Mouse (Mus musculus) macrophage (primary cell): ENCODE results near the gene Mmel1. TPM values are rescaled to one million over a fixed set of nuclear protein-coding genes. Genes with fewer than 3 reads are reported as not detected.

ENCODE experiments used
- H3K27ac ChIP-seq: fragments of 350-480 bp; formaldehyde crosslinking; 2 replicates; pipeline ENCODE4 v1.9.0; 2021
- H3K36me3 ChIP-seq: fragments of 350-480 bp; formaldehyde crosslinking; 2 replicates; pipeline ENCODE4 v1.9.0; 2021; ENCODE audit errors: inconsistent target
- H3K4me3 ChIP-seq: fragments of 350-480 bp; formaldehyde crosslinking; 2 replicates; pipeline ENCODE4 v1.9.0; 2021; ENCODE audit errors: inconsistent target
- H3K79me2 ChIP-seq: fragments of 350-480 bp; formaldehyde crosslinking; 2 replicates; pipeline ENCODE4 v1.9.0; 2021; ENCODE audit errors: inconsistent target
- WGBS: methylation state at CpG from one replicate; pipeline ENCODE4 v1.1.7; 2026; ENCODE audit warnings: inconsistent platforms; ENCODE audit not compliant: missing documents; 5-methylcytosine and 5-hydroxymethylcytosine counted together
- polyA plus RNA-seq: library from polyadenylated mRNA; stranded (reverse); fragments of 250-400 nt; gene quantifications from 3 replicates; pipeline ENCODE4 v1.2.4, GENCODE M21; 2018; ENCODE audit warnings: inconsistent platforms
- total RNA-seq, 78 experiments: library from RNA; depleted of rRNA; stranded (reverse); fragments of 250-400 nt; gene quantifications; 1 replicate in 9 of 78; 2 replicates in 24 of 78; 3 replicates in 43 of 78; 4 replicates in 2 of 78; pipeline ENCODE4 v1.2.4; 2018; ENCODE audit warnings: inconsistent platforms in 56 of 78

Mmel1 gene
- total RNA-seq (2018; cell fraction: chromatin; rRNA removed): not detected
- total RNA-seq (2018; cell fraction: cytosol; rRNA removed): under 1 TPM in 2 of 26 experiments, not detected in 24; 0.05 TPM
- not detected for total RNA-seq (2018; cell fraction: nucleus; rRNA removed)
- not detected in 3 replicates for polyA plus RNA-seq

GRCm38 (mm10) chr4:154869440-154869839, at the start of gene Mmel1:
TSS of gene Mmel1 (plus strand) at chr4:154869585.
- Histone ChIP-seq H3K4me3 (no peak within 1 kb of the TSS), H3K79me2 (no peaks in the 10 kb centered on the region)
- WGBS: 93% methylated on average over 7 of the region's 7 CpGs

GRCm38 (mm10) chr4:154825662-154826061, 43.7 kb upstream of the Mmel1 start:
- H3K36me3 ChIP-seq: no peaks in the 10 kb centered on the region
- H3K27ac ChIP-seq: no peak overlapping the region
- no peaks in the 10 kb centered on the region for H3K79me2 ChIP-seq
- H3K4me3 ChIP-seq: no peak overlapping the region
- 33% methylated on average over 6 of the region's 6 CpGs for WGBS

More at GRCm38 (mm10) chr4:154869440-154869839, at the start of gene Mmel1:
- no peak within 1 kb of the TSS for H3K27ac ChIP-seq
- H3K36me3 ChIP-seq: no peaks in the 10 kb centered on the region

- Histone ChIP-seq H3K4me3 (no peak overlapping the region), H3K27ac (no peak overlapping the region), H3K79me2 (no peaks in the 10 kb centered on the region), H3K36me3 (no peaks in the 10 kb centered on the region)
- WGBS: 59% methylated on average over 7 of the region's 7 CpGs
Observed at GRCm38 (mm10) chr4:154826224-154826623, 43.2 kb upstream of the Mmel1 start.

- Histone ChIP-seq H3K4me3 (no peak overlapping the region), H3K27ac (no peak overlapping the region), H3K79me2 (no peaks in the 10 kb centered on the region), H3K36me3 (no peaks in the 10 kb centered on the region)
- whole genome bisulfite sequencing: 82% methylated on average over 7 of the region's 7 CpGs
Observed at GRCm38 (mm10) chr4:154827181-154827580, 42.2 kb upstream of the Mmel1 start.

GRCm38 (mm10) chr4:154827861-154828610, 41.3 kb upstream of the Mmel1 start:
- Histone ChIP-seq H3K79me2 (no peaks in the 10 kb centered on the region), H3K4me3 (no peak overlapping the region), H3K27ac (no peak overlapping the region), H3K36me3 (no peaks in the 10 kb centered on the region)
- 85% methylated on average over 10 of the region's 10 CpGs for WGBS

- H3K27ac ChIP-seq: no peak overlapping the region
- 48% methylated on average over 9 of the region's 9 CpGs for WGBS
- H3K4me3 ChIP-seq: no peak overlapping the region
- H3K36me3 ChIP-seq: no peaks in the 10 kb centered on the region
- H3K79me2 ChIP-seq: no peaks in the 10 kb centered on the region
Observed at GRCm38 (mm10) chr4:154831915-154832573, 37.3 kb upstream of the Mmel1 start.

- Histone ChIP-seq H3K4me3 (no peak overlapping the region), H3K27ac (no peak overlapping the region), H3K79me2 (no peaks in the 10 kb centered on the region), H3K36me3 (no peaks in the 10 kb centered on the region)
- 96% methylated on average over 7 of the region's 7 CpGs for WGBS
Observed at GRCm38 (mm10) chr4:154836183-154836915, 33.0 kb upstream of the Mmel1 start.

DNA sequence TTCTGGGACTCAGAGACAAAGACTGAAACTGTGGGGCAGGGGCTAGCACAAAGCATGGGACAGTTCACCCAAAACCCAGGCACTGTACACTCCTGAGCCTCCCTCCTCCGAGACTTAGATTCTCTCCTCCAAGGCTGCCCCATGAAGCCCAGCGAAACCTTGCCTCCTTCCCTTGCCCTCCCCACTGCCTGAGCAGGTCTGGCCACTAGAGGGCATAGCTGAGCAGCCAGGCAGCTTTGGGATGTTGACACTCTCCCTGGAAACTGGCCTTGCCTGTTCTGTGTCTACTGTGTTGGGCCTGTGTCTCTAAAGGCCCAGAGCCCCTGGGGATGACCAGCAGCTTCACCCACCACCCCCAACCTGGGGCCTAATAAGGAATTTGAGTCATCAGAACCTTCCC, 32.2 kb upstream of the Mmel1 start, which contains the start of gene Ttc34:
Gene Ttc34, plus strand, starts transcription at position 290 of the 400 bp plus-strand sequence.
- no peak within 1 kb of the TSS for H3K27ac ChIP-seq
- no peaks in the 10 kb centered on the region for H3K79me2 ChIP-seq
- 29% methylated on average over 2 of the region's 2 CpGs for WGBS

GRCm38 (mm10) chr4:154838741-154839140, 30.6 kb upstream of the Mmel1 start:
- H3K79me2 ChIP-seq: no peaks in the 10 kb centered on the region
- no peak overlapping the region for H3K4me3 ChIP-seq
- no peaks in the 10 kb centered on the region for H3K36me3 ChIP-seq
- WGBS: 89% methylated on average over 13 of the region's 13 CpGs
- H3K27ac ChIP-seq: no peak overlapping the region

More for the DNA sequence above, 32.2 kb upstream of the Mmel1 start, which contains the start of gene Ttc34:
- Histone ChIP-seq H3K4me3 (no peak within 1 kb of the TSS), H3K36me3 (no peaks in the 10 kb centered on the region)

- no peaks in the 10 kb centered on the region for H3K79me2 ChIP-seq
- H3K27ac ChIP-seq: no peak overlapping the region
- 62% methylated on average over 11 of the region's 11 CpGs for WGBS
- no peaks in the 10 kb centered on the region for H3K36me3 ChIP-seq
- H3K4me3 ChIP-seq: no peak overlapping the region
Observed at GRCm38 (mm10) chr4:154839406-154839805, 30.0 kb upstream of the Mmel1 start.

- no peaks in the 10 kb centered on the region for H3K79me2 ChIP-seq
- 73% methylated on average over 1 of the region's 1 CpGs for WGBS
- H3K36me3 ChIP-seq: no peaks in the 10 kb centered on the region
- no peak overlapping the region for H3K4me3 ChIP-seq
- H3K27ac ChIP-seq: no peak overlapping the region
Observed at GRCm38 (mm10) chr4:154852696-154853095, 16.7 kb upstream of the Mmel1 start.

DNA sequence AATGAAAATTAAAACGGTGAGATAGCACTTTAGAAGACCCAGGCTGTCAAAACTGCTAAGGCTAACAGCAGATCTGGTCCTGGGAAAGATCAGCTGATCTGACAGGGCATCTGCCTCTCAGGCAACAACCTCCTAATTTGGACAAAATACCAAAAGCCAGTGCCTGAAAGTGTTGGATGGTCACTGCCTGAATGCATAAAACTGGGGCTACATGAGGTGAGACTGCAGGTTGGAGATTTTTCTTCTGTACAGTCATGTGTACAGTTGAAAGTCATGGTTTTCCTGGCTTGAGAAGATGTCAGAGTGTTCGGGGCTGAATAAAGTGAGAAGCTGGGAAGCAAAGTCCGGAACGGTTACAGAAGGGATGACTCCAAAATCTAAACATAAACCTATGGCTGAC, 15.5 kb upstream of the Mmel1 start:
- 70% methylated on average over 4 of the region's 4 CpGs for WGBS
- no peak overlapping the region for H3K4me3 ChIP-seq
- no peaks in the 10 kb centered on the region for H3K36me3 ChIP-seq
- no peak overlapping the region for H3K27ac ChIP-seq
- H3K79me2 ChIP-seq: no peaks in the 10 kb centered on the region

- Histone ChIP-seq H3K27ac (no peak overlapping the region), H3K79me2 (no peaks in the 10 kb centered on the region), H3K4me3 (no peak overlapping the region), H3K36me3 (no peaks in the 10 kb centered on the region)
- WGBS: 46% methylated on average over 12 of the region's 12 CpGs
Observed at GRCm38 (mm10) chr4:154854676-154855345, 14.6 kb upstream of the Mmel1 start.
